Mouse (Mus musculus) urinary bladder, postnatal 25 days (tissue): ENCODE measurements around the gene Dapp1.
"Not testable (repeated sequence)": the region's sequence is repeated elsewhere in the genome, so short reads cannot be mapped to it uniquely, and the experiment has no call there.

Source experiments
- DNase-seq: peaks from one replicate; pipeline ENCODE4 v3.0.0; 2022; ENCODE audit warnings: low spot score

The Dapp1 gene

GRCm38 (mm10) chr3:137918172-137918931 is 63.0 kb downstream of the Dapp1 start, which contains the start of gene Lamtor3:
Lamtor3 (plus strand) TSS chr3:137918506.
- peak; percentile 81 for DNase-seq

- no peak for DNase-seq
Observed at GRCm38 (mm10) chr3:137917694-137918171, 63.6 kb downstream of the Dapp1 start.

- DNase-seq, result not testable (repeated sequence)
Observed at GRCm38 (mm10) chr3:137914567-137914966, 66.8 kb downstream of the Dapp1 start.

GRCm38 (mm10) chr3:137913093-137913492 is 68.3 kb downstream of the Dapp1 start:
- no peak for DNase-seq

GRCm38 (mm10) chr3:137900149-137900548 is 81.2 kb downstream of the Dapp1 start:
- no peak for DNase-seq

- no peak for DNase-seq
Observed at GRCm38 (mm10) chr3:137897685-137898084, 83.7 kb downstream of the Dapp1 start.

- DNase-seq, result no peak
Observed at GRCm38 (mm10) chr3:137896867-137897266, 84.5 kb downstream of the Dapp1 start.

GRCm38 (mm10) chr3:137896386-137896785 is 85.0 kb downstream of the Dapp1 start:
- no peak for DNase-seq

- no peak for DNase-seq
Observed at GRCm38 (mm10) chr3:137895196-137895595, 86.1 kb downstream of the Dapp1 start.

- no peak for DNase-seq
Observed at GRCm38 (mm10) chr3:137893789-137894188, 87.6 kb downstream of the Dapp1 start.

- no peak for DNase-seq
Observed at GRCm38 (mm10) chr3:137892118-137892517, 89.2 kb downstream of the Dapp1 start.

GRCm38 (mm10) chr3:137891089-137891488 is 90.3 kb downstream of the Dapp1 start:
- DNase-seq, result no peak

GRCm38 (mm10) chr3:137887961-137888360 is 93.4 kb downstream of the Dapp1 start:
- DNase-seq, result no peak

GRCm38 (mm10) chr3:137881093-137881492 is 100.3 kb downstream of the Dapp1 start:
- DNase-seq, result no peak
